Mouse (Mus musculus) spleen, adult 2 months (tissue): ENCODE results near the gene Cartpt. TPM values are rescaled to one million over a fixed set of nuclear protein-coding genes. Genes with fewer than 3 reads are reported as not detected.

Experiments
- DNase-seq, 2 experiments: peaks; one replicate each; pipeline versions ENCODE4 v3.0.0 to v3.0.0-alpha.2; 2012 to 2021; ENCODE audit warnings: low spot score in 2 of 2, low read depth in 1 of 2
- H3K27ac ChIP-seq: fragments of 200-500 bp; 2 replicates; pipeline ENCODE4 v1.5.1; 2012; ENCODE audit warnings: low read length, inconsistent platforms; ENCODE audit not compliant: insufficient read depth
- H3K27me3 ChIP-seq: fragments of 200-500 bp; 2 replicates; pipeline ENCODE4 v1.6.1; 2012; ENCODE audit warnings: mild to moderate bottlenecking, moderate library complexity, low read length, inconsistent platforms; ENCODE audit not compliant: control insufficient read depth, insufficient read depth
- H3K36me3 ChIP-seq: fragments of 200-500 bp; 2 replicates; pipeline ENCODE4 v1.6.1; 2012; ENCODE audit warnings: mild to moderate bottlenecking, low read length, inconsistent platforms; ENCODE audit not compliant: control insufficient read depth, insufficient read depth
- H3K4me1 ChIP-seq: fragments of 200-500 bp; 2 replicates; pipeline ENCODE4 v1.6.1; 2011; ENCODE audit warnings: inconsistent platforms; ENCODE audit not compliant: control insufficient read depth, insufficient read depth, insufficient read length
- H3K4me3 ChIP-seq: fragments of 200-500 bp; 2 replicates; pipeline ENCODE4 v1.5.1; 2011; ENCODE audit warnings: mild to moderate bottlenecking, inconsistent platforms; ENCODE audit not compliant: insufficient read depth, insufficient read length; ENCODE audit errors: extremely low read depth
- CTCF ChIP-seq: fragments of 200-500 bp; IDR thresholded peaks from 2 replicates; pipeline ENCODE4 v1.5.1; 2011; ENCODE audit warnings: mild to moderate bottlenecking, inconsistent platforms; ENCODE audit not compliant: insufficient read depth, insufficient read length, insufficient replicate concordance; ENCODE audit errors: extremely low read depth
- POLR2A ChIP-seq: fragments of 200-500 bp; IDR thresholded peaks from 2 replicates; pipeline ENCODE4 v1.6.1; 2011; ENCODE audit warnings: low read depth, low read length, inconsistent platforms
- WGBS: fragments of 180-500 bp; shearing (Covaris S2); methylation state at CpG from one replicate; pipeline ENCODE4 v1.1.7; 2018; 5-methylcytosine and 5-hydroxymethylcytosine counted together
- polyA plus RNA-seq: library from polyadenylated mRNA; depleted of rRNA; stranded (reverse); fragments of >200 nt; gene quantifications from 2 replicates; pipeline ENCODE4 v1.2.3, GENCODE M21; 2012; rRNA removed

The Cartpt gene
- polyA plus RNA-seq, result not detected in 2 replicates

DNA sequence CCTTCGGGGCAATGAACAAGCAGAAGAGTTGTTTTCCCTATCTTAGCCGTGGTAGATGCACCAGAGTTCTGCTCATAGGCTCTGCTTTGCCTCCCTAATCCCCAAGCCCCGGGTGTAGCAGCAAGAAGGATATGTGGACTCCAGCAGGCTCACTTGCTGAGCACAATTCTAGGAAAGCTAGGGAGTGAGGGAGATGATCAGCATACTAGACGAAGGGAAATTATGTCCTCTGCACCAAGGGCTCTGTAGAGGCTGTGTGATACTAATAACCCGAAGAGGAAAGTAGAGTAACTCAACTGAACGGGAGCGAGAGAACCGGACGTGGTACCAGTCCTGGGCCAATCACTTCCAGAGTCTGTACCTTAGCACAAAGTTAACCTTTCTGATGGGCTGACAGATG lies at the start of gene Cartpt:
Cartpt (minus strand) TSS at position 127 of the 400 bp plus-strand sequence.
- Histone ChIP-seq H3K4me3 (no peak within 1 kb of the TSS), H3K36me3 (no peaks in the 10 kb centered on the region), H3K4me1 (no peaks in the 10 kb centered on the region), H3K27ac (no peak within 1 kb of the TSS), H3K27me3 (peaks cover 10% of the 10 kb centered on the region)
- no peak for DNase-seq
- TF ChIP-seq POLR2A, result no peak
- WGBS, result 46% methylated on average over 9 of the region's 9 CpGs

DNA sequence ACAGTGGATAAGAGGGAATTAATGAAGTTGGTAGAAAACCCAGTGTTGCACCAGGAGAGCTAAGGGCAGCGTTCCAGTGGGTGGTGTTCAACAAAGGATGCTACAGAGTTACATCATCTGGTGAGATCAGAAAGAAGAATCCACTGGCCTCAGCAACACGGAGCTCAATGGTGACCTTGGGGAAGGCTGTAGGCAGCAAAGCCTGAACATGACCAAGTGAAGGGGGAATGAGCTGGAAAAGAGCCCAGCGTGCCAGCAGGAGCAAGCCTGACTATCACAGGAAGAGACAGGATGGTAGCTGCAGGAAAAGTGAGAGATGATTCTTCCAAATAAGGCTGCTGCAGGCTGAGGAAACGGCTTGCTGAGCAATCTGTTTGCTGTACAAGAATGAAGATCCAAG lies 46.5 kb upstream of the Cartpt start:
- H3K4me1 ChIP-seq, result 0 out of 2 replicates have a peak, but pooled peaks cover under 1% of the 10 kb centered on the region
- WGBS, result 91% methylated on average over 4 of the region's 4 CpGs
- no peak for DNase-seq
- TF ChIP-seq POLR2A (no peak), CTCF (no peak)
- no peak overlapping the region for H3K27ac ChIP-seq
- H3K27me3 ChIP-seq, result no peaks in the 10 kb centered on the region
- H3K36me3 ChIP-seq, result 0 out of 2 replicates have a peak, but pooled peaks cover 2% of the 10 kb centered on the region
- H3K4me3 ChIP-seq, result no peak overlapping the region

DNA sequence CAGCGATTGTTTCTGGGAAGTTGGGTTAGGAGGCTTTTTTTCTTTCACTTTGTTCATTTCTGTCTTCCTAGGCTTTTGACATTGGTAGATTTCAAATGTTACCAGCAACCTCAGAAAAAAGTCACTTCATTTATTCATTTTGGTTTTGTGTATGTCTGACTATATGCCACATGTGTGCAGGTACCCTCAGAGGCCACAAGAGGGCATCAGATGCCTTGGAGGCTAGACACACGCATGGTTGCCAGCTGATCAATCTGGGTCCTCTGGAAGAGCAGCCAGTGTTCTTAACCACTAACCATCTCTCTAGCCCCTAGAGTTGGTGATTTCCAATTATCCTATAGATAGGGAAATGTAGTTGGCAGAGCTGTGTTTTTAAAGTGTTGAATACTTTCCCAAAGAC lies 42.6 kb upstream of the Cartpt start:
- WGBS, result 90% methylated on average over 2 of the region's 2 CpGs
- no peak for DNase-seq
- no peaks in the 10 kb centered on the region for H3K36me3 ChIP-seq
- no peak overlapping the region for H3K27ac ChIP-seq
- no peak overlapping the region for H3K4me3 ChIP-seq
- H3K4me1 ChIP-seq, result peaks cover 8% of the 10 kb centered on the region; the same call in 1 of the 2 replicates
- no peaks in the 10 kb centered on the region for H3K27me3 ChIP-seq
- TF ChIP-seq POLR2A, result no peak
- no peak for TF ChIP-seq CTCF

DNA sequence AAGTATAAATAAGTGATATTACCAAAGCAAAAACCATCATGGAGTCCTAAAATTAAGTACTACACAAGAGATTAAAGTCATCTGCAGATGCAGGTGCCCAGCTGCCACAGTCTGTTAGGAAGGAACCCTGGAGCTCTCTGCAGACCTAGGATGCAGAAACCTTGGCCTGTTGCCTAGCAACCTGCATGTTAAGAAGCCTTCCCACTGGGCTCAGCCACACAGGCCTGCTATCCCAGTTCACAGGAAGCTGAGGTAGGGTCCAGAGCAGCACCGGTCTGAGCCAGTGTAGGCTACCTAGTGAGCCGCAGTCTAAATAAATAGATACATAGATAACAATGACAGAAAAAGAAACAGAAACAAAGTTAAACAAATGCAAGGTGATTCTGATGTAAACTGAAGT lies 39.7 kb upstream of the Cartpt start:
- no peak for TF ChIP-seq CTCF
- no peak for TF ChIP-seq POLR2A
- peaks cover 8% of the 10 kb centered on the region; the same call in 1 of the 2 replicates for H3K4me1 ChIP-seq
- no peaks in the 10 kb centered on the region for H3K27me3 ChIP-seq
- H3K27ac ChIP-seq, result no peak overlapping the region
- no peaks in the 10 kb centered on the region for H3K36me3 ChIP-seq
- no peak overlapping the region for H3K4me3 ChIP-seq
- 71% methylated on average over 2 of the region's 2 CpGs for WGBS
- DNase-seq, result no peak

DNA sequence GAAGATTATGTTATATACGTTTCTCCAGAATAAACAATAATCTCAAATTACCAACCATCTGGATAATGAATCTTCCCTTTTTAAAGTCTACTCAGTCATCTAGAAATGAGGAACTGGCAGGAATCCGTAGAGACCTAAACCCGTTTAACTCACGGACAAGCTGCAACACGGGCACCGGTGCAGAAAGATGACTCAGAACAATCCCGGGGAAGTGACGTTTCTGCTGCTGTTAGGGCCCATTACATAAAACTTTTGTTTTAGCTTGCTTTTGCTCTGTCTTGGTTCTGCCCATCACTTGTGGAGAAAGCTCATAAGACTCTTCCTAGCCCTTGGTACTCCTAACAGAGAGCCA lies 38.4 kb upstream of the Cartpt start:
- no peaks in the 10 kb centered on the region for H3K36me3 ChIP-seq
- peaks cover 8% of the 10 kb centered on the region; the same call in 1 of the 2 replicates for H3K4me1 ChIP-seq
- WGBS, result 6% methylated on average over 8 of the region's 8 CpGs
- no peaks in the 10 kb centered on the region for H3K27me3 ChIP-seq
- no peak for DNase-seq
- TF ChIP-seq POLR2A, result no peak
- TF ChIP-seq CTCF, result no peak
- H3K27ac ChIP-seq, result no peak overlapping the region
- no peak overlapping the region for H3K4me3 ChIP-seq

DNA sequence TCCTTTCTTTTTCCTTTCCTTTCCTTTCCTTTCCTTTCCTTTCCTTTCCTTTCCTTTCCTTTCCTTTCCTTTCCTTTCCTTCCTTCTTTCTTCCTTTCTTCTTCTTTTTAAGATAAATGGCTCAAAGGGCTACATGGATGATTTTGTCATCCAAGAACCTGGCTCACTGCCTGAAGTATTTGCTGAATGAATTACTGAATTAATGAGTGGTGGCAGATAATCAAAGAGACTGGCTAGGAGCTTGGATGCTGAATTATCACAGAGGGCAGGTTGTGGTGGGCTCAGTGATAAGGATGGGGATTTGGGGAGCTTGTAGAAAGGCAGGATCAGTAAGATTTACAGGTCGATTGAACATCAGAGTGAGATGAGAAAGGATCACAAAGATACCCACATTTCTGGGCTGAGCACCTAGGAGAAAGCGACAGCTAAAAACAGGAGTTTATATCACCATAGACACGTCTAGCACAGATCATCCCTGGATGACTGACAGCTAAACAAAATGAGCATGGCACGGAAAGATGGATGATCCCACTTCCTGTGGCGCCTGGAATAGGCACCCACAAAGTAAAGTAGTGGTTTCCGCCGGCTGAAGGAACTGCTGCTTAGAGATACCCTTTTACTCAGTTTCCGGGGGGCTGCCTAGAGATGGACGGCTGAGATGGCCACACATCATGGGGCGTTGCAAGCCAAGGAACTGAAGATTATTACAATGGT lies 37.9 kb upstream of the Cartpt start:
- no peak overlapping the region for H3K27ac ChIP-seq
- no peak overlapping the region for H3K4me3 ChIP-seq
- DNase-seq, result no peak
- H3K36me3 ChIP-seq, result no peaks in the 10 kb centered on the region
- H3K27me3 ChIP-seq, result no peaks in the 10 kb centered on the region
- 8% methylated on average over 10 of the region's 10 CpGs for WGBS
- TF ChIP-seq CTCF (no peak), POLR2A (no peak)
- peaks cover 8% of the 10 kb centered on the region; the same call in 1 of the 2 replicates for H3K4me1 ChIP-seq

DNA sequence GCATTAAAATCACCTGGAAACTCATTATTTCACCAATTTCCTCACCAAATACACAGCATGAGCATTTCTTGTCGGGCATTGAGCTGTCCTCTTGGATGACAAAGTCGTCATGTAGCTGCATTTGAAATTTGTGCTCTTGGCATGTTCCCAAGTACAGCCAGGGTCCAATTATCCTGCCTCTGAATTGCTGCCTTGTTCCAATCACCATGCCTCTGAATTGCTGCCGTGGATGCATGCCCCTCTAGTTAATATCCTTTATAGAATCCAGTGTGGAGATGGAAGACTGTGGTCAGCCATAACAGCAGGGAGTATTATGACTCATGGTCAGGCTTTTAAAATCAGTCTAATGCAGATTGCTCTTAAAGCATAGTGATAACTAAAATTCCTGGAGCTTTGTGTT lies 36.9 kb upstream of the Cartpt start:
- TF ChIP-seq POLR2A (no peak), CTCF (no peak)
- H3K36me3 ChIP-seq, result no peaks in the 10 kb centered on the region
- H3K27me3 ChIP-seq, result no peaks in the 10 kb centered on the region
- no peak for DNase-seq
- no peak overlapping the region for H3K27ac ChIP-seq
- WGBS, result 85% methylated on average over 3 of the region's 3 CpGs
- peaks cover 8% of the 10 kb centered on the region; the same call in 1 of the 2 replicates for H3K4me1 ChIP-seq
- no peak overlapping the region for H3K4me3 ChIP-seq
